Mouse (Mus musculus) adrenal gland, adult 18-20 months (tissue): Measurements from ENCODE around the gene Pacsin2. TPM values are rescaled to one million over a fixed set of nuclear protein-coding genes. Genes with fewer than 3 reads are reported as not detected.

Experiments used
- DNase-seq, 2 experiments: peaks; one replicate each; pipeline ENCODE4 v3.0.0; 2021 to 2022; ENCODE audit warnings: low spot score in 2 of 2
- total RNA-seq, 2 experiments: library from RNA; stranded (reverse); gene quantifications; 1 replicate in 1 of 2; 2 replicates in 1 of 2; pipeline ENCODE4 v1.2.3; 2021

The Pacsin2 gene
- total RNA-seq, 2 experiments from 2014 or later: 88.9 to 94.8 TPM

DNA sequence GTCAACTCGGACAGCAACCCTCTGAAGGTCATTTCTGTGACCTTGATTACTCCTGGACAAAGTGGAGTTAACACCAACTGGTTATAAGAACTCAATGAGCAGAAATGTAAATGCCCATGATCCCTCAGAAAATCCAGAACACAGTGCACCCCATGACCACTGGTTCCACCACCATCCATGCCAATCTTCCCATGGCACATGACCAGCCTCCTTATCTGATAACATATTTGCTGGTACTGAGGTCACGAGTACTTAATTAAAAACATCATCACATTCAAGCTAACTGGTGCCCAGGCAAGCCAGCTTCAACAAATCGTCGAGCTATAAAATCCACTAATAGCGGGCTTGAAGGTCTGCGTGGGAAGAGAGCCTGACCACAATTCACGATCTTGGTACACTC is 10.0 kb downstream of the Pacsin2 start:
- no peak for DNase-seq

DNA sequence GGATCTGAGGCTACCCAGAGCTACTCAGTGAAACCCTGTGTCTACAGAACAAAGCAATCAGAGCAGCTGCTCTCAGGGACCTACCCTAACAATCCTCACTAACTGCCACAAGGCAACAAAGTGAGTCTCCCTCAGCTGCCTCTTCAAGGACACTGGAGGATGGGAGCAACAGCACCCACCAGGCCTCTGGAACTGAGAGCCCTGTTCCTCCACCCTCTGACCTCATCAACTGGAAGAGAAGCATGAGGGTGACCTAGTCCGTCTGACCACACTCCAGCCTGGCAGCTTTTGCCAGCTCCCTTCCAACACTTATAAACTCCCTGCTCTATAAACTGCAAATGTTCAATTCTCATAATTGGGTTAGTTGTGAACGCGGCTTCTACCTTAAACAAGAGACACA is 10.5 kb downstream of the Pacsin2 start:
- DNase-seq: no peak

DNA sequence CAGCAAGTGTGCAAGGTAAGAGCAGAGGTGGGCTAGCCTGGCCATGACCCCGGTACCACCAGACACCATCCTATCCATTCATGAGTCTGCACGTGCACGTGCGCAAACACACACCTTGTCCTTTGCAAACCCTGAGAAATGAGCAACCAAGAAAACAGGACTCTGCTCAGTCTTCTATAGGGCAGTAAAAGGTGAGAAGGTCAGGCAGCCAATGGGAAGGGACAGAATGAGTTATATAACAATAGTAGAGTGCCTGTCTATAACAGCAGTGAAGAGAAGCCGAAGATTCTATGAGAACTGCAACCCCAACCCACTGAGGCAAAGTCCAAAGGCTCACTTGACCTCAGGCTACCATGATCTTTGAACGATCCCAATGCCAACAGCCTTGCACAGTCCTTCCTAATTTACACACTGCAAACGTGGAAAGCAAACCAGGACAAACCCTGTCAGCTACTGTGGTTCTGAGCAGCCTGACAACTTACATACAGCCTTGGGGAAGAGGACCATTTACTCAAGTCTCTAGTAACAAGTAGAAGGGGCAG is 12.1 kb downstream of the Pacsin2 start:
- DNase-seq: no peak

DNA sequence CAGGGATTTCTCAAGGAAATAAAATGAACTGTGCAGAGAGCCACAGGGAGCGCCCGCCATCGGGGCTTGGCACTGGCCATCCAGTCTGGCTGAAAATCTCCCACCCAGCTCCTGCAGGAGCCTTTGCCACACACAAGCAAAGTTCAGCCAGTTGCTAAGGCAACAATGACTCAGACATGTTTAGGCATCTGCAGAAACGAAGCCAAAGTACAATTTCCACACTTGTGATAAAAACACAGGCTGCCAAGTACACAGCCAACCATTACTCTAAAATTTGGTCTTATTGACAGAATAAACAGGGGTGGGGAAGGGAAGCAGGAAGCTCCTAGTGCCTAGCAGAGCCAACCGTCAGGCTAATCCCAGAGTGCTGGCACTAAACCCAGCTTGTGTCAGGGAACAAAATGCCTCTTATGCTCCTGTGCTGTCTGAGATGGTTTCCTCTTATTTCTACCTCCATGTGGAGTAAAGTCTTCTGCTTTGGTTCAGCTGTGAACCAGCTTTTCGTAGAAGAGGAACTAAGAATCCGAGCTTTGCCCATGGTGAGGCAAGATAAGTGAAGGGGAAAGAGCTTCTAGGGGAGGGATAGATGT is 12.7 kb downstream of the Pacsin2 start:
- no peak for DNase-seq

DNA sequence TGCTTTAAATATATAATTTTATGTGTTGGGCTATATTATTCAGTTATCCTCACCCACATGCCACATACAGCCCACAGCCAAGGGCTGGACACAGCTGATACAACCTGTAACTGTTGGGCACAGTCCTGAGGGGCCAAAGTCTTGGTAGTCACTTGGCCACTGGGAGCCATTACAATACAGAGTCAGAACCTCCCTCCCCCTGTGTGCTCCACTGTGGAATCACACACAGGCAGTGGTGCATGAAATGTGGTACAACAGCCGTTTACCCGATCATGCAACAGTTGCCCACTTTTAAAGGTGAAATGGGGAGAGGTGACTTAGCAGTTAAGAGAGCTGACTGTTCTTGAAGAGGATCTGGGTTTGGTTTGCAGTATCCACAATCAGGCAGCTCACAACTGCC is 14.4 kb downstream of the Pacsin2 start:
- no peak for DNase-seq

DNA sequence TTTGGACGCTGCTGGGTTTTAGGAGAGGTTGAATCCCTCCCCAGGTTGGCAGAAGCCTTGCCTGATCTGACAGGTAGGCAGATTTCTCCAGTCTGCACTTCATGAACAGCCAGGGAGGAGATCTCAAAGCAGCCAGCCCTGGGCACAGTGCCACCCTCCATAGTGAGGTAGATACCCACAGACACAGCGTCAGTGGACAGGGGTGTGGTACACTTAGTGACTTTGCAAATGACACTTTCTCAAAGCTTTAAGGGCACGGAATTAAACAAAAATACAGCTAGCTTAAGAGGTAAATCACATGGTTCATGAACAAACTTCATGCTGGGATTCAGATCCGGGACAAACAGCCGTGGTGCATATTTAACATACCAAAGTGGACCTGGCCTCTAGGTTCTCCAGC is 15.8 kb downstream of the Pacsin2 start:
- DNase-seq: no peak

DNA sequence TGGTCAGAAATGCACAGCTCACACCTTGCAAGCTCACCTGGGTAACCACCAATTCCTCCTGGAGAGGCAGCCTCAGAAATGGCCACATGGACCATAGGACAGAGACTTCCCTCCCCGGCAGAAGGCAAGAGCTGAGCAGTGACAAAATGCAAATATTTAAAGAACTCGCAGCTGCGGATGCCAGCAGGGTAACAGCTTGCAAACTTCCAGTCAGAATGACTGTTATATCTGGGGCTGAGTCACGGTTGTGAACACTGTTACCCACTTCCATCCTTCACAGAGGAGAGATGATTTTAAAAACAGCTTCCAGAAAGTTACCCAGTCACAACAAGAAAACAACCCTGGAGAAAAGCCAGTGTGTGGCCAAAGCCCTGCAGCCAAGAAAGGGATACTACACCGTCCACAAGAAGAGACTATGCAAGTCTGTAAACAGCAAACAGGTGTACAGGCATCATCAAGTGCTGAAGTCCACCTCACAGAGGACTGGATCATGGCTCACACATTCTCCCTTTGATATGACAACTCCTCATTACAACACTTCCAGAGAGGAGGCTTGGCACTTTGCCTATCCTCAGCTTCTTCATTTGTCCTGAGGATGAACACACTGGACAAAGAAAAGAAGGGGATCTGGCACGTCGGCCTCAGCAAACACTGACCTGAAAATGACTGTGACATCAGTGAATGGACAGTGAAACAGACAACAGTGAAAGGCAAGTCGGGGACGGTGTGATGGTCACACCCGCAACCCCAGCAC is 16.4 kb downstream of the Pacsin2 start:
- DNase-seq: no peak

DNA sequence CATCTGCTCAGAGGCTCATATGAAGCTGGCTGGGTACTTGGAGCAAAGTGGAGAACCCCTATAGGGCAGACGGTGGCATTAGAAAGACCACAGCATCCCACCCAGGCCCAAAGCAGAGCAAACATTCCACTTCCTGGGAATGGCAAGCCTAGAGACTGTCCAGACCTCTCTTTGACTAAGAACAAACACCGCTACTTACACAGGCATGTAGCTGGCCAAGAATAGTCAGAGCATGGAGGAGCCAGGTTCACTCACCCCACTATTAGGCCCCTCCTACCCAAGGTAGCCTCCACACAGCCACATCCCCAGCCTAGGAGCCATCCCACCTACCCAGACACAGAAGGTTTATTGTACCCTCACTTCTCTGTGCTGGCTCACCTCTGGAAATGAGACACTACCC is 18.5 kb downstream of the Pacsin2 start:
- no peak for DNase-seq

DNA sequence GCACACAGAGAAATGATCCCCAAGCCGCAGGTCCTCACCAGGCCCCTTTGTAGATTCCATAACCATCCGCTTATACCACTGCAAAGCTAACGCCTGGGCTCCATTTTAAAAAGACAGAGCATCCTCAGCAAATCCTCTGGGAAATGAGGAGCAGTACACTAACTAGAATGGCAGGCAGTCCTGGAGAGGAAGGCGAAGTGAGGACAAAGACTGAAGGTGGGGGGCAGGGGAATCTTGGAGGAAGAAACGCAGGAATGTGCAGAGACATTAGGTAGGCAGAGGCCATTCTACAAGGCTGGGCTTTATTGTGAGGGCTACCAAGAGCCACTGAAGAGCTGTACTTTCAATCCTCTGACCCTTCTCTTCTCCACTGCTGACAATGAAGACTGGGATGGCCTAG is 19.0 kb downstream of the Pacsin2 start:
- no peak for DNase-seq

DNA sequence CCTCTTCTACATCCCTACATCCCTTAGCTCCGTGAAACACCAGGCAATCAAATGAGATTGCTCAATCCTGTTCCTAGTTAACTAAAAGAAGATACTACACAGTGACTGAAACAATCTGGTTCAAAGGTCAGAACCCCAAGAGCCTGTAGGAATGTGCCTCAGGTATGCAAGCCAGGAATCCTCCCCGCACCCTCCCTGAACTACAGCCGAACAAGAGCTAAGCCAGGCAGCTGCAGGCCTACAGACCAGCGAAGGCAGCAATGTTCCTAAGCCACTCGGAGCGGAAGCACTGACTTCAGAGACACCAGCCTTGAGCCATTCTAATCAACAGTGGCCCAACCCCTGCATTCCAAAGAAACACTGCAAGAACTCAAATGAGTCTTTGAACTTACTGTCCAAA is 20.0 kb downstream of the Pacsin2 start:
- no peak for DNase-seq

DNA sequence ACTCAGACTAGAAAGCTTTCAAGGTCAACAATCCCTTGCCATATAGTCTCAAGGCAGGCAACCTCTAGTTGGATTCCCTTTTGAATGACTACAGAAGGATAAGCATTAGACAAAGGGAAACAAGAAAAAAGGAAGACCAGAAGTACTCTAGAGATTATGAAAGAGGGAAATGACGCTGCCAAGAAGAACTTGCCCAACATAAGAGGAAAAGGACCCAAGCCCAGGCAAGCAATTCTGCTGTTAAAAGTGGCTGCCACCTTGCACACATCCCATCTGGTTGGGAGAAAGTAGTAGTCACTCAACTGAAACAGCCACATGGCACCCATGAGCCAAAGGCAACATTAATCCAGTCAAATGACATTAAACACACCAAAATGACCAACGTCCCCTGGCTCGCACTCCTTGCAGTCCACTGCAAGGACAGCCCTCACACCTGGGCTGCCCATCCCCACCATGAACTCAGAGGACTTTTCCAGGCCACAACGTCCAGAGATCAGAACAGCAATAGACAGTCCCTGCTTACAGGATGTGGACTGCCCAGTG is 21.8 kb downstream of the Pacsin2 start:
- DNase-seq: no peak

DNA sequence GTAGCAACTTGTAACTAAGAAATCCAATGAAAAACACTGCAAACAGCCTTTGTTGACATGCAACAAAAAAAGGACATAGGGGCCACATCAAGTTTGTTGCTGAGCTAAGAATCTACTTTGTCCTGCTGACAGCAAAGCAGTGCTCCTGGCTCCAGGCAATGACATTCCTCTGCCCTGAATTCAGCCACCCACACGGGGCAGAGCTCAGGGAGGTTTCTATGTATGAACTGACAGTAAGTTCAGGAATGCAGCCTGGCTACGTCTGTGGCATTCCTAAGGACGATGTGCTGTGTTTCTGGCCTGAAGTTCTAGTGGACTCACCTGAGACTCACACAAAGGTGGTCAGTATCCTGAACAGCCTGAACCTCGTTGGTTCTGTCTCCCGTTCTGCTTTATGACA is 23.7 kb downstream of the Pacsin2 start:
- DNase-seq: no peak

DNA sequence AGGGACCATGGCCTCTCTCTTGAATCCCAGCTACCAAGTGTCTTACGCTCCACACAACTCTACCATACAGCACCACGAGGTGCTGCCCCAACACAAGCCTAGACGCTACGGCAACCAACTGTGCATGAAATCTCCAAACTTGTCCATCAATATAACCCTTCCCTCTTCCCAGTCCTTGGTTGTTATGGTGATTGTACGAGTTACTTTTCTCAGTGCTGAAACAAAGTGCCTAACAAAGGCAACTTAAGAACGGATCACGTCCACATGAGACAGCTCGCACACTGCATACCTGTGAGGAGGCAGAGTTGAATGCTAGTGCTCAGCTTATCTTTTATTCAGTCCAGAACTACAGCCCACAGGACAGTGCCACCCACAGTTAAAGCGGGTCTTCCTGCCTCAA is 27.9 kb downstream of the Pacsin2 start:
- no peak for DNase-seq

DNA sequence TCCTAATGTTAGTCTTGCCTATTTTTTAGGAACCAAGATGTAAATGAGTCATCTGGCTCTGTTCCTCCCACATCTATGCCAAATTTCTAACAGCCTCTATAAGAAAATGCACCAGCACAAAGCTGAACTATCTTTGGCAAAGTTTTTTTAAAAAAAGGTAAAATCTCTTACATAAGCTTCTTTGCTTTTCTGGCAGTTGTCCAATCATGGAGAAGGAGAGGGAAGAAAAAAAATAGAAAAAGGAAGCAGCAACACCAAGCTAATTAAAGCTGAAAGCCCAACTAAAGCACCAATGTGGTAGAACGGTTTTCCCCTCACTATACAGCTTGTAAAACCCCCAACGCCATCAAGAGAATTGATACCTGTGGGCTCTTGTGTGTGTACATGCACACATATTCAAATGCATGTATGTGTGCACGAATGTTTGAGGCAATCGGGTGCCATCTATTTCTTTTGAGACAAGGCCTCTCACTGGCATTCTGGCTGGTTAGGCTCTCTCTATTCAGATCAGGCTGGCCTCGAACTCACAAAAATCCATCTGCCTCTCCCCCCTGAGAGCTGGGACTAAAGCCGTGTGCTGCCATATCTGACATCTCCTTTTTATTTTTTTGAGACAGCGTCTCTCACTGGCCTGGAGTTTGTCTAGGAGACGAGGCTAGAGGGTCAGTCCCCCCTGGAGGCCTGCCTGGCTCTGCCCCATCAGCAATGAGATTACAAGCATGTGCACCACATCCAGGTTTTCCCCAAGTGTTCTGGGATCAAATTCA is 28.9 kb downstream of the Pacsin2 start:
- no peak for DNase-seq

DNA sequence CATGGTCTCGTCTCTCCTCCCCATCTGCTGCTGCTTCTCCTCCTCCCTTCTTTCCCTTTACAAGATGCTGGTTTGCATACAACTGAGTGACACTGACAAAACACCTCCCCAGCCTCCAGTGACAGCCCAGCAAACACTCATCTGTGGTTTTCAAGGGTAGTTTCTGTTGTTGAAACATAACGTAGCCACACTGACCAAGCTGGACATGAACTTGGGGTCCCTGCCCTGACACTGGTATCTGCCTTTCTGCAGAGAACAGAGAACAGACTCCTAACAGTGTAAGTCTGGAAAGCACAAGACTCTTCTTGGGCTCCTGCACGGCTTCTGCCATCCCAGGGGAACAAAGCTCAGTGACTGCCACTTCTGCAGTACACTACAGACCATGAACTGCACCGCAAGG is 29.7 kb downstream of the Pacsin2 start:
- no peak for DNase-seq

DNA sequence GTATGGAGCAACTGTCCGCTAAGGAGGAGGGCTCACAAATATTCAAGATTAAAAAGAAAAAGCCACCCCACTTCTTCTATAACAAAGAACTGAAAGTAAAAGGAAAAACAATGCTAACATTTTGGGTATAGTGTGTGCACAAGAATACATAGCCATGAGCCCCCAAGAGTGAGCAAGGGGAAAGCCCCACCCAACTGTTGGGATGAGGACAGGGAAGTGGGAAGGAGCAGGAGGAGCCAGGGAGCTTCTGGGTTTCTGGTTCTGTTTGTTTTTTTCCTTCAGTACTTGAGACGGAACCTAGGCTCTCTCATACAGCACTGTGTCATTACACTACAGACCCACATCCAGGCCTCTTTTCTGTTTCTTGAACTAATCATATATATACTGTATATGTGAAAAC is 31.1 kb downstream of the Pacsin2 start:
- DNase-seq: no peak

DNA sequence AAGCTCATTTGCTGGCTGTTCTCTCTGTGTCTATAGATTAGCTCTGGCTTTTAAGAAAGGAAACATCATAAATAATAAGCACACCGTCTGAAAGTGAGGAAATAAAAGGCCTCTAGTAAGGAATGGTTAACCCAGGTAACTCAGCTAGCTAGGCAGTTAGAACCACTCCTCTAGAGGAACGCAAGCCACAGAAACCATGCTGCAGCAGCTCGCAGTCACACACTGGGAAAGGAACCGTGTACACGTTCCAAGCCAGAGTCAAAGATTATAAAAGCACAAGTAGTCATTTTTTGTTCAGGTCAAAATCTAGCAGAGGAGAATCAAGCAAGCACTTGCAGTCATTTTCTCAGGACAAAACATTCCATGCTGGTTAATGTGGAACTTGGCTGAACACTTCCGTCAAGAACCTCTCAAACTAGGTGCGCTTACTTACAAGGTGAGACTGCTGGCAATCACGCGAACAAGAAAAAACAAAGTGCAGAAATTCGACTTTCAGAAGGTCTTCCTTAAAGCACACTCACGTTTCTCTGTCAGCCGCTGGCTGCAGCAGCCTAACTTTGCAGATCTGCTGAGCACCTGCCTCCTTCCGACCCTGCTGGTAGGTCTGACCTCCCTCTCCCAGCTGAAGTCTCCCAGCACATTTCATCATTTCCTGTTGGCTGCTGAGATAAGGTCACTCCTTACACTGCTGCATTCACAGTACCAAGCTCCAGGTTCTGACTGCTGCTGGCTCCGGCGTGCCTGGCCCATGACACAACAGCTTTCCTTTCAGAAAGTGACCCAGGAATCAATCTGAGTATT is 32.0 kb downstream of the Pacsin2 start:
- DNase-seq: no peak

DNA sequence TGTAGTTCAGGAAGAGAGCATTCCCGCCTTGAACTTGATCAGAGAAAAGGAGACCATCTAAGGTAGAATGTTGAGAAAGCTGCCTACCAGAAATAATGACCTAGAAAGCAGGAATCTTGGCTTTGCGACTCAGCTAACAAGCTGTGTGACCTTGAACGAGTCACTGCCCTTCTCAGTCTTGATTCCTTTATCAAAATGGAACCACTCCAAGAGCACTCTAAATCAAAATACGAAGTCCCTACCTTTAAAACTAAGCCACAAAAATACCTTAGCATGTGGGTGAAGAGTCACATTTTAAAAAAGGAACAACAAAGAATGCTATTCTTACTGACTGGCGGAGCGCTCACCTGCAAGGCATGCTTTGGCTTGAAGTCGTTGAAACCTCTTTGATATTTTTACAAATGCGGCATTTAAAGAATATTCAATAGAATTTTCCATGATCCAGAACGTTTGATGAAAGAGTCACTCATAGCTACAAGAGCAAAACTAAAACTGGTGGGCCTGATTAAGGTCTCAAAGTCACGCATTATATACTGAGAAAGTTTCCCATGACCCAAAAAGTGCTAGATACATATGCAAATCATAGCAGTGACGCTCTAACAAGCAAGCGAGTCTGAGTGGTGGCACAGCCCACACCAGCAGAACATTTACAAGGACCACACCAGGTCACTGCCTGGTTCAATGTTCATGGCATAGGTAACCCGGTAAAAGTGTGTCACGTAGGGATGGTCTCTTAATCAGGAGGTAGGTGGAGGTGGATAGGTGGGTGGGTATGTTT is 33.2 kb downstream of the Pacsin2 start:
- DNase-seq: no peak

DNA sequence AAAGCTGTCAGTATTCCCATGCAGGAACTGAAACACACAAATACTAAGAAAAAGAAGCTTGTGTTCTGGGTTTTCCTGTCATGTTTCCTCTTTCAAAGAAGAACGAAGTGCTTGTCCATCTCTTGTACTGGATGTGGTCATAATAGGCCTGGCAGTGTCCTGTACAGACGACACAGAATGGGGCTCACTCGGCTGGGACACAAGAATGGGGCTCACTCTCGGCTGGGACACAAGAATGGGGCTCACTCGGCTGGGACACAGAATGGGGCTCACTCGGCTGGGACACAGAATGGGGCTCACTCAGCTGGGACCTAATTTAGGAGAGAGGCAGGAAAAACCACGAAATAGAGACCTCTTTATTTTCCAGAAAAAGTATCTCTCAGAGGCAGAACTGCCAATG is 34.0 kb downstream of the Pacsin2 start:
- DNase-seq: no peak

DNA sequence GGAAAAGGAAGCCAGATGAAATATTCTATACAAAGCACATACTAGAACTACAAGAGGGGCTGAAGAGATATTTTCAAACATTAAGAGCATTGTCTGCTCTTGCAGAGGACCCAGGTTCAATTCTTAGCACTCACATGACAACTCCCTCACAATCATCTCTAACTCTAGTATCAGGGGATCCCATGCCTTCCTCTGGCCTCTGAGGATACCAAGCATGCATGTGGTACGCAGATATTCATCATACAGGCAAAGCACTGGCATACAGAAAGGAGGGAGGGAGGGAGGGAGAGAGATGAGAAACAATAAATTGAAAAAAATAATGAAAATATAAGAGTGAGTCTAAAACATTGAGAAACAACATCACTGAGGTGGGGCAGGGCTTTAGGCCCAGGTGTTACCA is 35.8 kb downstream of the Pacsin2 start:
- no peak for DNase-seq
